Mouse (Mus musculus) hindbrain, embryonic 15.5 days (tissue): ENCODE data around the gene Map1b. TPM values are rescaled to one million over a fixed set of nuclear protein-coding genes. Genes with fewer than 3 reads are reported as not detected.

Experiments
- ATAC-seq: fragments of 200-750 bp; cut with Nextera tagmentation; 2 replicates; pipeline ENCODE4 v1.8.0; 2017; ENCODE audit warnings: low read depth, moderate number of reproducible peaks, moderate TSS enrichment; ENCODE audit not compliant: low FRiP score
- H3K27ac ChIP-seq: fragments of 300-500 bp; sonication (generic); replicated peaks from 2 replicates; pipeline ENCODE4 v1.5.1; 2015; ENCODE audit warnings: mild to moderate bottlenecking, inconsistent platforms
- H3K27me3 ChIP-seq: fragments of 300-500 bp; sonication (generic); 2 replicates; pipeline ENCODE4 v1.6.1; 2015; ENCODE audit warnings: control low read depth, inconsistent platforms
- H3K36me3 ChIP-seq: fragments of 300-500 bp; sonication (generic); 2 replicates; pipeline ENCODE4 v1.6.1; 2015; ENCODE audit warnings: control low read depth, inconsistent platforms
- H3K4me1 ChIP-seq: fragments of 300-500 bp; sonication (generic); replicated peaks from 2 replicates; pipeline ENCODE4 v1.6.1; 2015; ENCODE audit warnings: control low read depth, inconsistent platforms
- H3K4me2 ChIP-seq: fragments of 300-500 bp; sonication (generic); 2 replicates; pipeline ENCODE4 v1.6.1; 2015; ENCODE audit warnings: moderate library complexity, mild to moderate bottlenecking, inconsistent platforms
- H3K4me3 ChIP-seq: fragments of 300-500 bp; sonication (generic); 2 replicates; pipeline ENCODE4 v1.5.1; 2015; ENCODE audit warnings: mild to moderate bottlenecking, inconsistent platforms
- H3K9ac ChIP-seq: fragments of 300-500 bp; sonication (generic); 2 replicates; pipeline ENCODE4 v1.6.1; 2015; ENCODE audit warnings: inconsistent platforms
- H3K9me3 ChIP-seq: fragments of 300-500 bp; sonication (generic); 2 replicates; pipeline ENCODE4 v1.6.1; 2016; ENCODE audit warnings: control low read depth, inconsistent platforms
- WGBS: fragments of 180-500 bp; shearing (Covaris S2); methylation state at CpG from one replicate; pipeline ENCODE4 v1.1.7; 2015; 5-methylcytosine and 5-hydroxymethylcytosine counted together
- polyA plus RNA-seq: library from polyadenylated mRNA; unstranded; fragments of >200 nt; fragmentation: Nextera tagmentation; extraction: Ambion mirVana; gene quantifications from 2 replicates; pipeline ENCODE4 v1.2.1, GENCODE M21; 2015

Gene Map1b
- polyA plus RNA-seq, 1 experiment from 2014 or later = 2,064 TPM

- Histone ChIP-seq H3K4me3 (no peak overlapping the region), H3K27ac (no peak overlapping the region), H3K4me1 (peaks cover 82% of the 10 kb centered on the region), H3K4me2 (peak overlapping the region; percentile 31), H3K27me3 (no peaks in the 10 kb centered on the region), H3K36me3 (peaks cover 26% of the 10 kb centered on the region), H3K9me3 (no peaks in the 10 kb centered on the region), H3K9ac (0 out of 2 replicates have a peak overlapping the region, but pooled peaks have one; percentile 2)
- ATAC-seq = no peak
- 20% methylated on average over 7 of the region's 7 CpGs for WGBS
Measured at GRCm38 (mm10) chr13:99501393-99501792, 14.9 kb downstream of the Map1b start.

GRCm38 (mm10) chr13:99500609-99501008, 15.7 kb downstream of the Map1b start:
- Histone ChIP-seq H3K36me3 (peaks cover 19% of the 10 kb centered on the region), H3K9me3 (no peaks in the 10 kb centered on the region), H3K4me1 (peaks cover 80% of the 10 kb centered on the region), H3K27ac (no peak overlapping the region; the same call in 1 of the 2 replicates), H3K4me3 (no peak overlapping the region), H3K9ac (no peak overlapping the region), H3K4me2 (no peak overlapping the region), H3K27me3 (no peaks in the 10 kb centered on the region)
- 51% methylated on average over 3 of the region's 3 CpGs for WGBS
- ATAC-seq = no peak

GRCm38 (mm10) chr13:99499764-99500163, 16.6 kb downstream of the Map1b start:
- Histone ChIP-seq H3K36me3 (peaks cover 10% of the 10 kb centered on the region; the same call in 1 of the 2 replicates), H3K9ac (no peak overlapping the region), H3K27me3 (no peaks in the 10 kb centered on the region), H3K27ac (no peak overlapping the region), H3K4me2 (no peak overlapping the region), H3K9me3 (no peaks in the 10 kb centered on the region), H3K4me1 (peaks cover 80% of the 10 kb centered on the region), H3K4me3 (no peak overlapping the region)
- WGBS = 36% methylated on average over 9 of the region's 9 CpGs
- ATAC-seq = no peak

- H3K9ac ChIP-seq = no peak overlapping the region
- H3K27me3 ChIP-seq = no peaks in the 10 kb centered on the region
- no peaks in the 10 kb centered on the region for H3K9me3 ChIP-seq
- ATAC-seq = no peak
- H3K4me3 ChIP-seq = no peak overlapping the region
- 85% methylated on average over 7 of the region's 7 CpGs for WGBS
- H3K4me2 ChIP-seq = no peak overlapping the region
- no peak overlapping the region for H3K27ac ChIP-seq
- H3K36me3 ChIP-seq = peaks cover 8% of the 10 kb centered on the region; the same call in 1 of the 2 replicates
- H3K4me1 ChIP-seq = peaks cover 81% of the 10 kb centered on the region
Measured at GRCm38 (mm10) chr13:99496106-99496505, 20.2 kb downstream of the Map1b start.

- peaks cover 77% of the 10 kb centered on the region for H3K4me1 ChIP-seq
- no peak overlapping the region for H3K9ac ChIP-seq
- H3K4me2 ChIP-seq = no peak overlapping the region
- ATAC-seq = no peak
- WGBS = 45% methylated on average over 10 of the region's 10 CpGs
- H3K27me3 ChIP-seq = no peaks in the 10 kb centered on the region
- H3K27ac ChIP-seq = no peak overlapping the region
- H3K4me3 ChIP-seq = no peak overlapping the region
- H3K36me3 ChIP-seq = peaks cover 14% of the 10 kb centered on the region; the same call in 1 of the 2 replicates
- no peaks in the 10 kb centered on the region for H3K9me3 ChIP-seq
Measured at GRCm38 (mm10) chr13:99494416-99494815, 21.9 kb downstream of the Map1b start.

- 0 out of 2 replicates have a peak, but pooled peaks have one; percentile 9 for ATAC-seq
Measured at GRCm38 (mm10) chr13:99493304-99493904, 22.9 kb downstream of the Map1b start.

GRCm38 (mm10) chr13:99492619-99493303, 23.6 kb downstream of the Map1b start:
- ATAC-seq = peak; percentile 65; the same call in 1 of the 2 replicates
- no peaks in the 10 kb centered on the region for H3K27me3 ChIP-seq
- no peak overlapping the region for H3K4me3 ChIP-seq
- H3K4me1 ChIP-seq = peaks cover 81% of the 10 kb centered on the region
- no peak overlapping the region for H3K4me2 ChIP-seq
- no peak overlapping the region for H3K9ac ChIP-seq
- H3K27ac ChIP-seq = peak overlapping the region; percentile 33
- peaks cover 10% of the 10 kb centered on the region; the same call in 1 of the 2 replicates for H3K36me3 ChIP-seq
- H3K9me3 ChIP-seq = no peaks in the 10 kb centered on the region
- WGBS = 10% methylated on average over 7 of the region's 7 CpGs

More at GRCm38 (mm10) chr13:99493304-99493904, 22.9 kb downstream of the Map1b start:
- H3K4me1 ChIP-seq = peaks cover 81% of the 10 kb centered on the region
- peaks cover 14% of the 10 kb centered on the region; the same call in 1 of the 2 replicates for H3K36me3 ChIP-seq
- H3K9ac ChIP-seq = no peak overlapping the region
- no peak overlapping the region for H3K4me3 ChIP-seq
- 0 out of 2 replicates have a peak overlapping the region, but pooled peaks have one; percentile 33 for H3K27ac ChIP-seq
- no peaks in the 10 kb centered on the region for H3K9me3 ChIP-seq
- no peaks in the 10 kb centered on the region for H3K27me3 ChIP-seq
- no peak overlapping the region for H3K4me2 ChIP-seq
- WGBS = 27% methylated on average over 5 of the region's 5 CpGs

- peaks cover 76% of the 10 kb centered on the region for H3K4me1 ChIP-seq
Measured at GRCm38 (mm10) chr13:99489998-99490397, 26.3 kb downstream of the Map1b start.

GRCm38 (mm10) chr13:99489175-99489574, 27.2 kb downstream of the Map1b start:
- peaks cover 75% of the 10 kb centered on the region for H3K4me1 ChIP-seq
- no peak overlapping the region for H3K27ac ChIP-seq
- peaks cover 19% of the 10 kb centered on the region for H3K36me3 ChIP-seq
- H3K9me3 ChIP-seq = no peaks in the 10 kb centered on the region
- 83% methylated on average over 5 of the region's 5 CpGs for WGBS
- no peak overlapping the region for H3K4me2 ChIP-seq
- H3K27me3 ChIP-seq = no peaks in the 10 kb centered on the region
- no peak overlapping the region for H3K4me3 ChIP-seq
- H3K9ac ChIP-seq = no peak overlapping the region
- ATAC-seq = no peak

More at GRCm38 (mm10) chr13:99489998-99490397, 26.3 kb downstream of the Map1b start:
- no peak for ATAC-seq
- Histone ChIP-seq H3K27me3 (no peaks in the 10 kb centered on the region), H3K4me2 (no peak overlapping the region), H3K4me3 (no peak overlapping the region), H3K27ac (no peak overlapping the region), H3K9me3 (no peaks in the 10 kb centered on the region), H3K9ac (no peak overlapping the region), H3K36me3 (peaks cover 19% of the 10 kb centered on the region)
- WGBS = 90% methylated on average over 4 of the region's 4 CpGs

GRCm38 (mm10) chr13:99485861-99486260, 30.5 kb downstream of the Map1b start:
- Histone ChIP-seq H3K27me3 (no peaks in the 10 kb centered on the region), H3K27ac (0 out of 2 replicates have a peak overlapping the region, but pooled peaks have one; percentile 3), H3K4me3 (no peak overlapping the region), H3K4me2 (no peak overlapping the region), H3K36me3 (peaks cover 16% of the 10 kb centered on the region), H3K9ac (no peak overlapping the region), H3K4me1 (peaks cover 75% of the 10 kb centered on the region), H3K9me3 (no peaks in the 10 kb centered on the region)
- ATAC-seq = no peak
- WGBS = 91% methylated on average over 9 of the region's 9 CpGs

- Histone ChIP-seq H3K36me3 (peaks cover 14% of the 10 kb centered on the region), H3K9me3 (no peaks in the 10 kb centered on the region), H3K4me2 (no peak overlapping the region), H3K9ac (no peak overlapping the region), H3K27ac (peak overlapping the region; percentile 3; the same call in 1 of the 2 replicates), H3K4me1 (peaks cover 73% of the 10 kb centered on the region), H3K4me3 (no peak overlapping the region), H3K27me3 (no peaks in the 10 kb centered on the region)
- ATAC-seq = no peak
- WGBS = 77% methylated on average over 7 of the region's 7 CpGs
Measured at GRCm38 (mm10) chr13:99485331-99485733, 31.0 kb downstream of the Map1b start.

- peaks cover 69% of the 10 kb centered on the region for H3K4me1 ChIP-seq
- H3K4me2 ChIP-seq = no peak overlapping the region
Measured at GRCm38 (mm10) chr13:99484905-99485304, 31.4 kb downstream of the Map1b start.

More at GRCm38 (mm10) chr13:99484905-99485304, 31.4 kb downstream of the Map1b start:
- Histone ChIP-seq H3K9me3 (no peaks in the 10 kb centered on the region), H3K9ac (no peak overlapping the region), H3K27me3 (no peaks in the 10 kb centered on the region), H3K36me3 (peaks cover 13% of the 10 kb centered on the region), H3K4me3 (no peak overlapping the region), H3K27ac (peak overlapping the region; percentile 3; the same call in 1 of the 2 replicates)
- 60% methylated on average over 10 of the region's 10 CpGs for WGBS
- 0 out of 2 replicates have a peak, but pooled peaks have one; percentile 19 for ATAC-seq
